Mouse (Mus musculus): ENCODE results near the gene Wdr89. TPM values are rescaled to one million over a fixed set of nuclear protein-coding genes. Genes with fewer than 3 reads are reported as not detected.
"Not testable (repeated sequence)": the region's sequence is repeated elsewhere in the genome, so short reads cannot be mapped to it uniquely, and the experiment has no call there.

The Wdr89 gene
- total RNA-seq (2021), result 1 to 10 TPM; 4.0 to 4.4 TPM

GRCm38 (mm10) chr12:75669258-75670106 is at the start of gene Wdr89:
Wdr89 (minus strand) TSS chr12:75669537.
- intact Hi-C loops (cut with DNase I), result no loop called here
- peak; percentile 100 for DNase-seq

GRCm38 (mm10) chr12:75713596-75713995 is 44.3 kb upstream of the Wdr89 start:
- intact Hi-C loops (cut with DNase I), result no loop called here
- no peak for DNase-seq

- intact Hi-C loops (cut with DNase I); DNase-seq: not testable (repeated sequence)
These were observed 43.6 kb upstream of the Wdr89 start for GRCm38 (mm10) chr12:75712905-75713304.

GRCm38 (mm10) chr12:75710596-75711376 is 41.4 kb upstream of the Wdr89 start:
- intact Hi-C loops (cut with DNase I), result no loop called here
- DNase-seq, result no peak

GRCm38 (mm10) chr12:75709506-75709905 is 40.2 kb upstream of the Wdr89 start:
- intact Hi-C loops (cut with DNase I), result no loop called here
- no peak for DNase-seq

- no peak for DNase-seq
- intact Hi-C loops (cut with DNase I), result no loop called here
These were observed 37.3 kb upstream of the Wdr89 start for GRCm38 (mm10) chr12:75706670-75707069.

GRCm38 (mm10) chr12:75702739-75703122 is 33.4 kb upstream of the Wdr89 start:
- intact Hi-C loops (cut with DNase I), result no loop called here
- DNase-seq, result no peak

- no peak for DNase-seq
These were observed 32.9 kb upstream of the Wdr89 start for GRCm38 (mm10) chr12:75702084-75702738.

GRCm38 (mm10) chr12:75701173-75702083 is 32.1 kb upstream of the Wdr89 start:
- no peak for DNase-seq
- intact Hi-C loops (cut with DNase I), result no loop called here

More at GRCm38 (mm10) chr12:75702084-75702738, 32.9 kb upstream of the Wdr89 start:
- intact Hi-C loops (cut with DNase I), result no loop called here

- DNase-seq, result no peak
- intact Hi-C loops (cut with DNase I), result no loop called here
These were observed 29.4 kb upstream of the Wdr89 start for GRCm38 (mm10) chr12:75698692-75699091.

GRCm38 (mm10) chr12:75695845-75696244 is 26.5 kb upstream of the Wdr89 start:
- intact Hi-C loops (cut with DNase I); DNase-seq: not testable (repeated sequence)

- DNase-seq, result no peak
- intact Hi-C loops (cut with DNase I), result no loop called here
These were observed 19.7 kb upstream of the Wdr89 start for GRCm38 (mm10) chr12:75689003-75689402.

- intact Hi-C loops (cut with DNase I), result no loop called here
- no peak for DNase-seq
These were observed 18.0 kb upstream of the Wdr89 start for GRCm38 (mm10) chr12:75687314-75687713.

- intact Hi-C loops (cut with DNase I); DNase-seq: not testable (repeated sequence)
These were observed 14.7 kb upstream of the Wdr89 start for GRCm38 (mm10) chr12:75684026-75684425.

- no peak for DNase-seq
- intact Hi-C loops (cut with DNase I), result no loop called here
These were observed 14.3 kb upstream of the Wdr89 start for GRCm38 (mm10) chr12:75683598-75683997.

- intact Hi-C loops (cut with DNase I), result no loop called here
- DNase-seq, result no peak
These were observed 13.5 kb upstream of the Wdr89 start for GRCm38 (mm10) chr12:75682842-75683241.

- DNase-seq, result no peak
- intact Hi-C loops (cut with DNase I), result no loop called here
These were observed 11.8 kb upstream of the Wdr89 start for GRCm38 (mm10) chr12:75681101-75681500.

- no peak for DNase-seq
- intact Hi-C loops (cut with DNase I), result no loop called here
These were observed 9.1 kb upstream of the Wdr89 start for GRCm38 (mm10) chr12:75678393-75678792.

- DNase-seq, result no peak
- intact Hi-C loops (cut with DNase I), result no loop called here
These were observed 3.3 kb upstream of the Wdr89 start for GRCm38 (mm10) chr12:75672630-75673029.

GRCm38 (mm10) chr12:75671759-75672315 is 2.5 kb upstream of the Wdr89 start:
- intact Hi-C loops (cut with DNase I), result no loop called here
- DNase-seq, result no peak
